Mouse (Mus musculus) hindbrain, embryonic 13.5 days (tissue): Measurements from ENCODE around the gene Zfp652. TPM values are rescaled to one million over a fixed set of nuclear protein-coding genes. Genes with fewer than 3 reads are reported as not detected.
"Not testable (repeated sequence)": the region's sequence is repeated elsewhere in the genome, so short reads cannot be mapped to it uniquely, and the experiment has no call there.

Source experiments
- ATAC-seq: fragments of 200-750 bp; cut with Nextera tagmentation; 2 replicates; pipeline ENCODE4 v1.8.0; 2017; ENCODE audit warnings: moderate TSS enrichment; ENCODE audit not compliant: low FRiP score
- H3K27ac ChIP-seq: fragments of 300-500 bp; sonication (generic); 2 replicates; pipeline ENCODE4 v1.5.1; 2015; ENCODE audit warnings: inconsistent platforms, mild to moderate bottlenecking, moderate library complexity
- H3K27me3 ChIP-seq: fragments of 300-500 bp; sonication (generic); 2 replicates; pipeline ENCODE4 v1.6.1; 2015; ENCODE audit warnings: mild to moderate bottlenecking, inconsistent platforms
- H3K36me3 ChIP-seq: fragments of 300-500 bp; sonication (generic); 2 replicates; pipeline ENCODE4 v1.6.1; 2015; ENCODE audit warnings: mild to moderate bottlenecking, inconsistent platforms
- H3K4me1 ChIP-seq: fragments of 300-500 bp; sonication (generic); replicated peaks from 2 replicates; pipeline ENCODE4 v1.6.1; 2015; ENCODE audit warnings: inconsistent platforms
- H3K4me2 ChIP-seq: fragments of 300-500 bp; sonication (generic); 2 replicates; pipeline ENCODE4 v1.6.1; 2015; ENCODE audit warnings: inconsistent platforms, mild to moderate bottlenecking, moderate library complexity
- H3K4me3 ChIP-seq: fragments of 300-500 bp; sonication (generic); 2 replicates; pipeline ENCODE4 v1.5.1; 2015; ENCODE audit warnings: mild to moderate bottlenecking, inconsistent platforms
- H3K9ac ChIP-seq: fragments of 300-500 bp; sonication (generic); 2 replicates; pipeline ENCODE4 v1.6.1; 2015; ENCODE audit warnings: mild to moderate bottlenecking, inconsistent platforms
- H3K9me3 ChIP-seq: fragments of 300-500 bp; sonication (generic); 2 replicates; pipeline ENCODE4 v1.6.1; 2016; ENCODE audit warnings: inconsistent platforms
- WGBS: fragments of 180-500 bp; shearing (Covaris S2); methylation state at CpG from one replicate; pipeline ENCODE4 v1.1.7; 2015; 5-methylcytosine and 5-hydroxymethylcytosine counted together
- polyA plus RNA-seq: library from polyadenylated mRNA; unstranded; fragments of >200 nt; fragmentation: Nextera tagmentation; extraction: Ambion mirVana; gene quantifications from 2 replicates; pipeline ENCODE4 v1.2.1, GENCODE M21; 2015

Gene Zfp652
- polyA plus RNA-seq: 31.0 and 32.8 TPM in 2 replicates

DNA sequence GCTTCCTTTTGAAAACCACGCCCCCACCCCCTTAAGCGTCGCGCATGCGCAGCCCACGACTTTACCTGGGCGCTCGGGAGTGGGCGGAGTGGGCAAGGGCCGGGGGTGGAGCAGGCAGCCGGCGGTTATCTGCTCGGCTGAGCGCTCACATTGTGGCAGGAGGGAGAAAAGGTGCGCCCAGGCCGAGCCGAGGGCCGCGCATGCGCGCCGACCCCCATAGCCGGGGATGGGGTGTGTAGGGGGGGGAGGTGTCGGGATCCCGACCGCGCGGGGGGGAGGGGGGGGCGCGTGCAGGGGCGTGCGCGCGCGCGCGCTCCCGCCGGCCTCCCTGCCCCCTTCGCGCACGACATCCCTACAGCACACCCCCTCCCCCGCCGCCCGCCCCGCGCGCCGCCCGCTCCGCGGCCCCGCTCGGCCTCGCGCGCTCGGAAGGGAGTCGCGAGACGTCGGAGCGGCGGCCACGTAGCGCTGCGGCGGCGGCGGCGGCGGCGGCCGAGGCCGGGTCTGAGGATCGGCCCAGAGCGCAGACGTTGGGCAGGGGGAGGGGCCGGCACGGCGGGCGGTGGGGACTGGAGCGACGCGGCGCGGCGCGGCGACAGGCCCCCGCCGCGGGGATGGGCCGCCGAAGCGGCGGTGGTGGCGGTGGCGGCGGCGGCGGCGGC, at the start of gene Zfp652:
Gene Zfp652 (plus strand): TSS at position 111 of the 662 bp plus-strand sequence.
- ATAC-seq: peak; percentile 91
- H3K27me3 ChIP-seq: no peaks in the 10 kb centered on the region
- H3K27ac ChIP-seq: peak within 1 kb of the TSS; percentile 99
- peak within 1 kb of the TSS; percentile 95 for H3K4me3 ChIP-seq
- H3K4me1 ChIP-seq: peaks cover 26% of the 10 kb centered on the region
- H3K9me3 ChIP-seq: no peaks in the 10 kb centered on the region
- H3K36me3 ChIP-seq: no peaks in the 10 kb centered on the region
- 1% methylated on average over 23 of the region's 103 CpGs for WGBS
- H3K9ac ChIP-seq: peak within 1 kb of the TSS; percentile 98
- H3K4me2 ChIP-seq: peak within 1 kb of the TSS; percentile 77

GRCm38 (mm10) chr11:95666529-95667149, 45.8 kb upstream of the Zfp652 start, which contains the start of gene Phb:
Gene Phb, plus strand, starts transcription at chr11:95666957.
- WGBS: 2% methylated on average over 25 of the region's 25 CpGs
- H3K9me3 ChIP-seq: no peaks in the 10 kb centered on the region
- ATAC-seq: peak; percentile 96
- H3K9ac ChIP-seq: peak within 1 kb of the TSS; percentile 78
- H3K4me1 ChIP-seq: peaks cover 14% of the 10 kb centered on the region
- 0 out of 2 replicates have a peak within 1 kb of the TSS, but pooled peaks have one; percentile 19 for H3K27ac ChIP-seq
- peak within 1 kb of the TSS; percentile 92 for H3K4me2 ChIP-seq
- peaks cover 25% of the 10 kb centered on the region for H3K36me3 ChIP-seq
- H3K4me3 ChIP-seq: peak within 1 kb of the TSS; percentile 68
- no peaks in the 10 kb centered on the region for H3K27me3 ChIP-seq

DNA sequence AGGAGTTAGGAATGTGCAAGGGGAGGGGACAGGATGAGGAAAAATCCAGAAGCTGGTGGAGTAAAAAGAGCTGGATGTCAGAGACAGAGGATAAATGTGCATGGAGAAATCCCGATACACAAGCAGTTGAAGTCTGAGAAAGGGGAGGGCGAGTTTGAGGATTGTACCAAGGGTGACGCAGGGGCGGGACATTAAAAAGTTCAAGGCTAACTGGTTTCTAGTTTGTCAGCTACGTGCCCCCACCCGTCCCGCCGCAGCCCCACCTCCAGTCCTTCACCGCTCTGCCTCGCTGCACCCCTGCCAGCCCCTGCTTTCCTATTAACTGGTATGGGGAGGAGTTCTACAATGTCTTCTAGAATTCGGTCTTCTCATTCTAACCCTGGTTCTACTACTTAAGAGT, 45.3 kb upstream of the Zfp652 start:
- Histone ChIP-seq H3K4me2 (peak overlapping the region; percentile 92), H3K27me3 (no peaks in the 10 kb centered on the region), H3K27ac (0 out of 2 replicates have a peak overlapping the region, but pooled peaks have one; percentile 19), H3K36me3 (peaks cover 31% of the 10 kb centered on the region), H3K4me1 (peaks cover 14% of the 10 kb centered on the region), H3K9ac (peak overlapping the region; percentile 78), H3K4me3 (peak overlapping the region; percentile 68), H3K9me3 (no peaks in the 10 kb centered on the region)
- 2% methylated on average over 11 of the region's 11 CpGs for WGBS
- no peak for ATAC-seq

GRCm38 (mm10) chr11:95668086-95668485, 44.4 kb upstream of the Zfp652 start:
- H3K4me2 ChIP-seq: peak overlapping the region; percentile 92; the same call in 1 of the 2 replicates
- 90% methylated on average over 7 of the region's 7 CpGs for WGBS
- peaks cover 37% of the 10 kb centered on the region for H3K36me3 ChIP-seq
- H3K4me1 ChIP-seq: peaks cover 14% of the 10 kb centered on the region
- not testable (repeated sequence) for ATAC-seq, H3K27ac ChIP-seq, H3K4me3 ChIP-seq, H3K27me3 ChIP-seq, H3K9ac ChIP-seq, H3K9me3 ChIP-seq

GRCm38 (mm10) chr11:95675498-95675897, 37.0 kb upstream of the Zfp652 start:
- WGBS: 91% methylated on average over 14 of the region's 14 CpGs
- H3K4me1 ChIP-seq: peaks cover 12% of the 10 kb centered on the region
- no peak overlapping the region for H3K9ac ChIP-seq
- H3K4me3 ChIP-seq: no peak overlapping the region
- H3K9me3 ChIP-seq: no peaks in the 10 kb centered on the region
- H3K27ac ChIP-seq: no peak overlapping the region
- no peak for ATAC-seq
- peaks cover 86% of the 10 kb centered on the region for H3K36me3 ChIP-seq
- no peak overlapping the region for H3K4me2 ChIP-seq
- H3K27me3 ChIP-seq: no peaks in the 10 kb centered on the region

DNA sequence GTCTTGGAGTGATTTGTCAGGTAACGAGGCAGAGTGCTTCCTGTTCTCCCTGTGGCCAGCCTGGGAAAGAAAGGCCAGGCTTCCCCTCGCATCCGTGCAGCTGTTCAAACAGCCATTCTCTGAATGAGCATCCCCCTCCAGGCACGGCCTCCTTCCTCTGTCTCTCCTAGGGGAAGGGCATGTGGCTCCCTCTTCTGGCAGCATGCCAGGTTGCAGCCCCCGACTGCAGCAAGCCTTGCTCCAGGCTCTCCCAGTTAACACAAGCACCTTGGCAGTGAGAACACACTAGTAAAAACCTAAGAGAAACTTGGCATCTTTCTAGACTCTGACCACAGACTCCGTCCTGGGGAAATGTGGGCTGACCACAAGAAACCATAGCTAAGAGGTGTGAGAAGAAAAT, 36.2 kb upstream of the Zfp652 start:
- H3K27ac ChIP-seq: peak overlapping the region; percentile 48; the same call in 1 of the 2 replicates

GRCm38 (mm10) chr11:95677925-95678701, 34.4 kb upstream of the Zfp652 start:
- Histone ChIP-seq H3K9ac (no peak overlapping the region), H3K9me3 (no peaks in the 10 kb centered on the region), H3K4me3 (no peak overlapping the region), H3K27ac (no peak overlapping the region), H3K4me1 (peaks cover 12% of the 10 kb centered on the region), H3K36me3 (peaks cover 82% of the 10 kb centered on the region), H3K4me2 (no peak overlapping the region), H3K27me3 (no peaks in the 10 kb centered on the region)
- ATAC-seq: no peak
- WGBS: 92% methylated on average over 14 of the region's 14 CpGs

More for the DNA sequence above, 36.2 kb upstream of the Zfp652 start:
- Histone ChIP-seq H3K4me1 (peaks cover 12% of the 10 kb centered on the region), H3K4me2 (no peak overlapping the region), H3K36me3 (peaks cover 87% of the 10 kb centered on the region), H3K9ac (peak overlapping the region; percentile 49; the same call in 1 of the 2 replicates), H3K9me3 (no peaks in the 10 kb centered on the region), H3K4me3 (no peak overlapping the region), H3K27me3 (no peaks in the 10 kb centered on the region)
- WGBS: 23% methylated on average over 6 of the region's 6 CpGs
- ATAC-seq: 0 out of 2 replicates have a peak, but pooled peaks have one; percentile 59

DNA sequence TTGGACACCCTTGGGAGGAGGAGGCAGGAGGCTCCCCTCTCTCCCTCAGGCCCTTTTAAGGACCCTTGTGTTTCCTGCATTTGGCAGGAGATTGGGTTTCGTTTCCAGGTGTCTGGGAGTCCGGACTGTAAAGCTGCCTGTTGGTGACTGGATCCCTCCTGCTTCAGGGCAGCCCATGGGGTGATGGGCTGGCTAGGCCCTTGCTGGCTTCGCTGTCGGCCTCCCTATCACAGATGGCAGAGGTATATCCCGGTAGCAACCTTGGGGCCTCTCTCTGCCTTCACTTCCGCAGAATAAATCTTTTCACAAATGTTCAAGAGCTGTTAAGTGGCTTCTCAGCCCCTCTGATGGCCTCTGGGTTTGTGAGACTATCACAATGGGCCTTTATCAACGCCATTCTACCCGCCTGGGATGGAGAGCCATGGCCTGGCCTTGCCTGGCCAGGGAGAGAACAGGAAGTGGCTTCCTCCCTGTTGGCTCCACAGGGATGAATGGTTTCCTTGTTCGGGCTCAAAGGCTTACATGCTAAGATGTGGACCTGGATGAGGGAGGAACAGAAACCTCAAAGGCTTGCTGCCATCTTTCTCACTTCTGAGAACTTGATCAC, 30.4 kb upstream of the Zfp652 start:
- ATAC-seq: no peak
- Histone ChIP-seq H3K4me1 (no peaks in the 10 kb centered on the region), H3K36me3 (peaks cover 49% of the 10 kb centered on the region), H3K4me2 (no peak overlapping the region), H3K27ac (0 out of 2 replicates have a peak overlapping the region, but pooled peaks have one; percentile 26), H3K27me3 (no peaks in the 10 kb centered on the region), H3K9me3 (no peaks in the 10 kb centered on the region), H3K9ac (peak overlapping the region; percentile 49), H3K4me3 (no peak overlapping the region)
- 68% methylated on average over 9 of the region's 9 CpGs for WGBS

- H3K4me1 ChIP-seq: no peaks in the 10 kb centered on the region
- H3K4me2 ChIP-seq: no peak overlapping the region
- H3K9me3 ChIP-seq: no peaks in the 10 kb centered on the region
- no peaks in the 10 kb centered on the region for H3K27me3 ChIP-seq
- no peak overlapping the region; the same call in 1 of the 2 replicates for H3K27ac ChIP-seq
- ATAC-seq: no peak
- H3K4me3 ChIP-seq: no peak overlapping the region
- WGBS: 83% methylated on average over 3 of the region's 3 CpGs
- H3K9ac ChIP-seq: no peak overlapping the region
- peaks cover 40% of the 10 kb centered on the region for H3K36me3 ChIP-seq
These were observed 29.5 kb upstream of the Zfp652 start for GRCm38 (mm10) chr11:95682946-95683345.

GRCm38 (mm10) chr11:95686031-95686430, 26.4 kb upstream of the Zfp652 start:
- H3K27me3 ChIP-seq: no peaks in the 10 kb centered on the region
- H3K9ac ChIP-seq: no peak overlapping the region
- no peaks in the 10 kb centered on the region for H3K9me3 ChIP-seq
- 4% methylated on average over 4 of the region's 4 CpGs for WGBS
- no peak overlapping the region for H3K4me2 ChIP-seq
- ATAC-seq: no peak; the same call in 1 of the 2 replicates
- H3K27ac ChIP-seq: no peak overlapping the region
- H3K36me3 ChIP-seq: peaks cover 14% of the 10 kb centered on the region
- H3K4me1 ChIP-seq: no peaks in the 10 kb centered on the region
- no peak overlapping the region for H3K4me3 ChIP-seq

DNA sequence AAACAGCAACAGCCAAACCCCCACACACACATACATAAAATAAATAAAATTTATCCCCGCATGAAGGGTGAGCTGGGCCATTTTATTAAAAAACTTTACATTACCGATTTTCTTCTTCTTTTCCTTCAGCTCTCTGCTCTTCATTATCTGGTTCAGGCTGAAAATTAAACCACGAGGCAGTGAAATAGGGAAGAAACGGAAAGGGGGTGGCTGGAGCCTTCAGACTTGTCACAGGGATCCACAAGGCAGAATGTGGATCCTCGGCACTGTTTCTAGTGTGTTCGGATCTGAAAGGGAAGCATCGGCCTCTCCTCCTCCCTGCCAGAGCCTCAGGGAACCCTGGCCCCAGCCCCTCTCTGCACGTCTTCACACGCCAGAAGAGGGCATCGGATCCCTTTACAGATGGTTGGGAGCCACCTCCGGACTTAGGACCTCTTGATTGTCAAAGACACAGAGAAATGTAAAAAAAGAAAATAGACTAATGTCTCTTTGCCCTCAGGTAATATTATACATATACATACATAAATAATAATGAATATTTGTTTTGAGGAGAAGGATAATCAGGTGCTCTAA, 25.3 kb upstream of the Zfp652 start:
- 46% methylated on average over 11 of the region's 11 CpGs for WGBS
- Histone ChIP-seq H3K4me1 (no peaks in the 10 kb centered on the region), H3K4me2 (no peak overlapping the region), H3K4me3 (no peak overlapping the region), H3K36me3 (peaks cover 3% of the 10 kb centered on the region; the same call in 1 of the 2 replicates), H3K27ac (no peak overlapping the region), H3K27me3 (no peaks in the 10 kb centered on the region), H3K9me3 (no peaks in the 10 kb centered on the region), H3K9ac (no peak overlapping the region)
- no peak for ATAC-seq
